Mouse (Mus musculus) intestine, embryonic 14.5 days (tissue): ENCODE results near the gene Mob4. TPM values are rescaled to one million over a fixed set of nuclear protein-coding genes. Genes with fewer than 3 reads are reported as not detected.
A peak's percentile ranks its signal among the peaks of the same experiment; 100 is the strongest.

Source experiments
- ATAC-seq: fragments of 200-750 bp; cut with Nextera tagmentation; replicated peaks from 2 replicates; pipeline ENCODE4 v1.8.0; 2017; ENCODE audit warnings: low read depth, moderate number of reproducible peaks, moderate TSS enrichment, moderate library complexity; ENCODE audit not compliant: low FRiP score, low TSS enrichment
- DNase-seq: peaks from one replicate; pipeline ENCODE4 v3.0.0-alpha.2; 2018; ENCODE audit warnings: low spot score
- H3K27ac ChIP-seq: fragments of 300-500 bp; sonication (generic); 2 replicates; pipeline ENCODE4 v1.5.1; 2014; ENCODE audit warnings: low read depth, mild to moderate bottlenecking, control low read depth
- H3K27me3 ChIP-seq: fragments of 300-500 bp; sonication (generic); replicated peaks from 2 replicates; pipeline ENCODE4 v1.6.1; 2014; ENCODE audit warnings: low read length, control low read depth; ENCODE audit not compliant: control insufficient read depth, insufficient read depth
- H3K36me3 ChIP-seq: fragments of 300-500 bp; sonication (generic); 2 replicates; pipeline ENCODE4 v1.6.1; 2014; ENCODE audit warnings: low read length, control low read depth; ENCODE audit not compliant: control insufficient read depth, insufficient read depth
- H3K4me1 ChIP-seq: fragments of 300-500 bp; sonication (generic); replicated peaks from 2 replicates; pipeline ENCODE4 v1.6.1; 2014; ENCODE audit warnings: low read length, control low read depth, mixed read lengths; ENCODE audit not compliant: control insufficient read depth, insufficient read depth
- H3K4me2 ChIP-seq: fragments of 300-500 bp; sonication (generic); 2 replicates; pipeline ENCODE4 v1.6.1; 2014; ENCODE audit warnings: low read length
- H3K4me3 ChIP-seq: fragments of 300-500 bp; sonication (generic); 2 replicates; pipeline ENCODE4 v1.5.1; 2014; ENCODE audit warnings: low read depth, low read length, control low read depth, mixed read lengths
- H3K9ac ChIP-seq: fragments of 300-500 bp; sonication (generic); 2 replicates; pipeline ENCODE4 v1.6.1; 2014; ENCODE audit warnings: mild to moderate bottlenecking, low read length
- H3K9me3 ChIP-seq: fragments of 300-500 bp; sonication (generic); 2 replicates; pipeline ENCODE4 v1.6.1; 2016; ENCODE audit warnings: low read length, control low read depth; ENCODE audit not compliant: control insufficient read depth
- WGBS: fragments of 180-500 bp; shearing (Covaris S2); extraction: QIAGEN DNeasy Blood & Tissue Kit; methylation state at CpG from one replicate; pipeline ENCODE4 v1.1.7; 2014; 5-methylcytosine and 5-hydroxymethylcytosine counted together
- polyA plus RNA-seq: library from polyadenylated mRNA; unstranded; fragments of >200 nt; fragmentation: Nextera tagmentation; extraction: Ambion mirVana; gene quantifications from 2 replicates; pipeline ENCODE4 v1.2.1, GENCODE M21; 2014

The Mob4 gene
- polyA plus RNA-seq, 1 experiment from 2014 or later = 145 TPM

- H3K4me2 ChIP-seq = no peak overlapping the region
- peaks cover 4% of the 10 kb centered on the region for H3K9me3 ChIP-seq
- no peaks in the 10 kb centered on the region for H3K27me3 ChIP-seq
- H3K4me3 ChIP-seq = no peak overlapping the region
- H3K9ac ChIP-seq = no peak overlapping the region
- peaks cover 10% of the 10 kb centered on the region; the same call in 1 of the 2 replicates for H3K36me3 ChIP-seq
- no peak overlapping the region; the same call in none of the 2 replicates for H3K27ac ChIP-seq
- DNase-seq (no peak), ATAC-seq (0 out of 2 replicates have a peak, but pooled peaks have one; percentile 60)
- WGBS = 61% methylated on average over 5 of the region's 5 CpGs
- no peaks in the 10 kb centered on the region for H3K4me1 ChIP-seq
Observed at GRCm38 (mm10) chr1:55182392-55182791, 51.4 kb downstream of the Mob4 start.

DNA sequence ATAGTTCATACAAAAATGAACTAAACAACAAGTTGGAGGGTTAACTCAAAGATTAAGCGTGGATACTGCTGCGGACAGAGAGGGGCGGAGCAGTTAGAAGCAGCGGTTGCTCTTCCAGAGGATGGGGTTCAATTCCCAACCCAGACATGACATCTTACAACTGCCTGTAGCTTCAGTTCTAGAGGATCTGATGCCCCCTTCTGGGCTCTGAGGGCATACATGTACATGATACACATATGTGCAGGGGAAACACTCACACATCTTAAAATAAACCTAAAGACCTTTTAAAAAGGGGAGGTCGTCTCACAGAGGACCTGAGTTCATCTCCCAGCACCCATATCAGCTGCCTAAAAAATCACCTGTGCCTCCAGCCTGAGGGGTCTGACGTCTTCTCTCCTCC is 54.7 kb downstream of the Mob4 start:
- no peak overlapping the region for H3K4me2 ChIP-seq
- 88% methylated on average over 6 of the region's 6 CpGs for whole genome bisulfite sequencing
- peaks cover 2% of the 10 kb centered on the region for H3K9me3 ChIP-seq
- H3K27me3 ChIP-seq = no peaks in the 10 kb centered on the region
- H3K9ac ChIP-seq = no peak overlapping the region
- no peaks in the 10 kb centered on the region for H3K4me1 ChIP-seq
- no peak overlapping the region for H3K27ac ChIP-seq
- ATAC-seq (no peak), DNase-seq (no peak)
- no peak overlapping the region for H3K4me3 ChIP-seq
- H3K36me3 ChIP-seq = 0 out of 2 replicates have a peak, but pooled peaks cover 10% of the 10 kb centered on the region

DNA sequence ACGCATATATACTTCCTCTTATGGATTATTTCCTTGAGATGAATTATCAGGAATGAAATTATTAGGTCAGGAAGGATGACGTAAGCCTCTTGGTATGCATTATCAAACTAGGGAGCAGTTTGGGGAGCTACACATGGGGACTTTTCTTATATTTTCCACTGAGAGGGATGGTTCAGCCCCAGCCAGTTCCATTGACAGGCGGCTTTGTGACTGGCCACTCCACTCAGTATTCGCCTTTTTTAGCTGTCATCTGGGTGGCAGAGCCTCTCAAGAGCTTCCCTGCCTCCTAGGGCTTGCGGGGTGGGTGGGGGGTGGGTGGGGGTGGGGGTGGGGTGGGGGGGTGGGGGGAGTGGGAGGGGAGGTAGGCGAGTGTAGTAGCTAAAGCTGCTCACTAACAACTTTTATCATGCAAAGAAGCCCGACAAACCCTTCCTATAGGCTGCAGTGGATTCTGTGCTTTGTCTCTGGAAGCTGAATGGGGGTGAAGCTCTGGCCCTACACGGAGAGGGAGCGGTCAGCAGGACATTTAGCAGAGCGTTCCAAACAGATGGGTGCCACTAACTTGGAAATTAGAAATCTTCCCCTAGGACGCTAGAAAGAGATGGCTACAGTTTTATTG is 55.7 kb downstream of the Mob4 start:
- Histone ChIP-seq H3K27me3 (no peaks in the 10 kb centered on the region), H3K36me3 (0 out of 2 replicates have a peak, but pooled peaks cover 4% of the 10 kb centered on the region), H3K27ac (no peak overlapping the region), H3K9ac (no peak overlapping the region), H3K9me3 (no peaks in the 10 kb centered on the region), H3K4me3 (no peak overlapping the region), H3K4me1 (no peaks in the 10 kb centered on the region), H3K4me2 (no peak overlapping the region)
- 33% methylated on average over 11 of the region's 11 CpGs for WGBS
- no peak for DNase-seq
- no peak for ATAC-seq

- no peaks in the 10 kb centered on the region for H3K27me3 ChIP-seq
- peak overlapping the region; percentile 27 for H3K4me3 ChIP-seq
- DNase-seq (peak; percentile 67), ATAC-seq (peak; percentile 55; the same call in 1 of the 2 replicates)
- 16% methylated on average over 8 of the region's 8 CpGs for WGBS
- H3K9me3 ChIP-seq = no peaks in the 10 kb centered on the region
- H3K27ac ChIP-seq = peak overlapping the region; percentile 62
- peak overlapping the region; percentile 40 for H3K4me2 ChIP-seq
- H3K4me1 ChIP-seq = peaks cover 14% of the 10 kb centered on the region
- H3K9ac ChIP-seq = 0 out of 2 replicates have a peak overlapping the region, but pooled peaks have one; percentile 14
- H3K36me3 ChIP-seq = no peaks in the 10 kb centered on the region
Observed at GRCm38 (mm10) chr1:55192015-55192414, 61.0 kb downstream of the Mob4 start.

GRCm38 (mm10) chr1:55192824-55193223 is 61.8 kb downstream of the Mob4 start:
- H3K9me3 ChIP-seq = no peaks in the 10 kb centered on the region
- H3K4me1 ChIP-seq = peaks cover 14% of the 10 kb centered on the region
- H3K4me3 ChIP-seq = no peak overlapping the region
- 53% methylated on average over 3 of the region's 3 CpGs for WGBS
- H3K27me3 ChIP-seq = no peaks in the 10 kb centered on the region
- ATAC-seq (no peak), DNase-seq (no peak)
- no peaks in the 10 kb centered on the region for H3K36me3 ChIP-seq
- H3K9ac ChIP-seq = no peak overlapping the region
- no peak overlapping the region for H3K4me2 ChIP-seq
- H3K27ac ChIP-seq = peak overlapping the region; percentile 62

DNA sequence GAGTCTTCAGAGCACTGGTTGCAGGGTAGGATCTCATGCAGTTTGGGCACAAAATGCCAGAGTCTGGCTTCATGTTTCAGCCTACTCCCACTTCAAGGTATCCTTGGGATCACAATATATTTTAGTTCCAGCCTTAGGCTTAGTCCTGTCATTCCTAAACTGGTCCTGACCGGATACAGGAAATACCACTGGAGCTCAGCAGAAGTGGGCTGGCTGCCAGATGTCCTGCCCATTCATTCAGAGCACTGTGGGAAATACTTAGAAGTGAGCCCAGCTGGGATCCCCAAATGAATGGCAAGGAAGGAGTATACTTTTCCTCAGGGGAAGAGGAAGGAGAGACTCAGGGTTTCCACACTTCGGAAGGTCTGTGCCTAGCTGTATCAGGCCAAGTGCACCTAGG is 62.3 kb downstream of the Mob4 start:
- peak overlapping the region; percentile 62 for H3K27ac ChIP-seq
- no peak overlapping the region for H3K4me3 ChIP-seq
- 35% methylated on average over 2 of the region's 2 CpGs for WGBS
- peaks cover 14% of the 10 kb centered on the region for H3K4me1 ChIP-seq
- H3K9me3 ChIP-seq = no peaks in the 10 kb centered on the region
- H3K27me3 ChIP-seq = no peaks in the 10 kb centered on the region
- ATAC-seq (peak; percentile 30; the same call in 1 of the 2 replicates), DNase-seq (no peak)
- H3K36me3 ChIP-seq = no peaks in the 10 kb centered on the region
- no peak overlapping the region for H3K4me2 ChIP-seq
- H3K9ac ChIP-seq = no peak overlapping the region

- Histone ChIP-seq H3K9ac (no peak overlapping the region), H3K4me3 (no peak overlapping the region), H3K36me3 (no peaks in the 10 kb centered on the region), H3K27ac (no peak overlapping the region), H3K4me2 (no peak overlapping the region), H3K9me3 (no peaks in the 10 kb centered on the region), H3K27me3 (no peaks in the 10 kb centered on the region), H3K4me1 (peaks cover 14% of the 10 kb centered on the region)
- DNase-seq = no peak
- no peak for ATAC-seq
- 62% methylated on average over 19 of the region's 19 CpGs for WGBS
Observed at GRCm38 (mm10) chr1:55194064-55194915, 63.3 kb downstream of the Mob4 start.

DNA sequence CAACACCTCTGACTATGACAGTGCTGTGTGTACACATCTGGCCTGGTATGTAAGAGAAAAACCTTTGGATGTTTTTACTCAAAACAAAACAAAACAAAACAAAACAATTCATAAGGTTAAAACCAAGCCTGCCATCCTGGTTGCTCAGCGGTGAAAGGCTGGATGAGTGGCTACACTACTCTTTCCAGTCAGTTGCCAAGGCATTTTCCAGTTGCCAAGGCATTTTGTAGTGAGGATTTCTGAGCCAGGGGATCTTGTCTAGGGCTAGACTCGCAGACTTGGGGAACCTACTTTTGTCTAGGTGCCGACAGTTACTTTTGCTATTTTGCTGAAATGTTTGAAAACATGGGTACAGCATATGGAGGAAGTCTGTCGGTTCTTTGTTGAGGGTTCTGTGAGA is 64.0 kb downstream of the Mob4 start:
- Histone ChIP-seq H3K4me2 (no peak overlapping the region), H3K9me3 (no peaks in the 10 kb centered on the region), H3K27me3 (no peaks in the 10 kb centered on the region), H3K36me3 (no peaks in the 10 kb centered on the region), H3K27ac (no peak overlapping the region), H3K4me3 (no peak overlapping the region), H3K4me1 (peaks cover 14% of the 10 kb centered on the region), H3K9ac (no peak overlapping the region)
- 76% methylated on average over 4 of the region's 4 CpGs for WGBS
- DNase-seq (no peak), ATAC-seq (no peak)
